Mouse (Mus musculus): ENCODE results near the gene Tbcd. TPM values are rescaled to one million over a fixed set of nuclear protein-coding genes. Genes with fewer than 3 reads are reported as not detected.

Gene Tbcd
- total RNA-seq, 2 experiments from 2014 or later: 45.9 to 48.2 TPM

DNA sequence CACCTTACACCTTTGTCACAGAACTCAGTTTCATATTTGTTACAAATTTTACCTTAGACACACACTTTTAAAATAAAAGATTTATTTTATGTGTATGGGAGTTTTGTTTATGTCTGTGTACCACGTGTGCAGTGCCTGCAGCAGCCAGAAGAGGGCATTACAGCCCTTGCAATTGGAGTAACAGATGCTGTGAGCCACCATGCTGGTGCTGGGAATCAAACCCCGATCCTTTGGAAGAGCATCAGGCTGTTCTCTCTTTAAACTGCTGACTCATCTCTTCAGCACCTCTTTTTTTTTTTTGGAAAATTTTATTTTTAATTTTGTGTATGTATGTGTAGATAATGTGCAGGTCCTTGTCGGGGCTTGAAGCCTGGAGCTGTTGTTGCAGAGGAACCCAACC, 6.1 kb downstream of the Tbcd start:
- DNase-seq (ENCODE audit: low spot score in 2 of 2): no peak
- intact Hi-C loops (cut with DNase I): no loop called here

DNA sequence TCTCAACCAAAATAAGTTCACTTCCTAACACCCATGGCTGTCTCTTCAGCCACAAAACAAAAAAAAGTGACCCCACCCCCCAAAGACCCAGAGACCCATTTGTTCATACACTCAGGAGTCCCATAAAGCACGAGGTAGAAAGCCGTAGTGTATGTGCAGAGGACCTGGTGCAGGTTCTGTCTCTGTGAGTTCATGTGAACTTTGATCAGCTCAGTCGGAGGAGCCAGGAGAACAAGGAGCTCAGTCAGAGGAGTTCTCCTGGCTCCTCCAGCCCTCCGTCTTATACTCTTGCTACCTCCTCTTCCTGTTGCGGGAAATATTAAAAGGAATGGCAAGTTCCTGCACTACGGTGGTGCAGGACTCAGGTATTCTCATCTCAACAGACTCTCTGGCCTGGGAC, 15.7 kb downstream of the Tbcd start:
- intact Hi-C loops (cut with DNase I): no loop called here
- DNase-seq (ENCODE audit: low spot score in 2 of 2): no peak

DNA sequence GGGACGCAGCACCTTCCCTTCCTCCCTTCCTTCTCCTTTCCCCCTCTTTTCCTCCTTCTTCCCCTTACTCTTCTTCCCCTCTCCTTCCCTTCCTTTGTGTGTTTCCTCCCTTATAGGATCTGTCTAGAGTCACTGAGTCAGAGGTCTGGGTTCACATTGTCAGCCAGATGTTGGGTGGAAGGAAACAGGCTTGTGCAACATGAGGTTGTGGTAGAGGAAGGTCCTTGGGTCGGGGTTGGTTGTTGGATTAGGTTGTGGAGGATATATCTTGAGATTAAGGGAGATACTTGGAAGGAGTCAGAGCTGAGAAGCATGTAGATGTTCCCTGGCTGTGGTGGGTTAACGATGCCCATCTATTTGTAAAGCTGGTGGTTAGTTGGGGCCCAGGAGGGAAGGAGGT, 23.1 kb downstream of the Tbcd start:
- intact Hi-C loops (cut with DNase I): loop anchor here (2.0 kb wide), 1 partner anchor 334 kb away; no protein-coding TSS in a partner anchor
- DNase-seq (ENCODE audit: low spot score in 2 of 2): no peak

DNA sequence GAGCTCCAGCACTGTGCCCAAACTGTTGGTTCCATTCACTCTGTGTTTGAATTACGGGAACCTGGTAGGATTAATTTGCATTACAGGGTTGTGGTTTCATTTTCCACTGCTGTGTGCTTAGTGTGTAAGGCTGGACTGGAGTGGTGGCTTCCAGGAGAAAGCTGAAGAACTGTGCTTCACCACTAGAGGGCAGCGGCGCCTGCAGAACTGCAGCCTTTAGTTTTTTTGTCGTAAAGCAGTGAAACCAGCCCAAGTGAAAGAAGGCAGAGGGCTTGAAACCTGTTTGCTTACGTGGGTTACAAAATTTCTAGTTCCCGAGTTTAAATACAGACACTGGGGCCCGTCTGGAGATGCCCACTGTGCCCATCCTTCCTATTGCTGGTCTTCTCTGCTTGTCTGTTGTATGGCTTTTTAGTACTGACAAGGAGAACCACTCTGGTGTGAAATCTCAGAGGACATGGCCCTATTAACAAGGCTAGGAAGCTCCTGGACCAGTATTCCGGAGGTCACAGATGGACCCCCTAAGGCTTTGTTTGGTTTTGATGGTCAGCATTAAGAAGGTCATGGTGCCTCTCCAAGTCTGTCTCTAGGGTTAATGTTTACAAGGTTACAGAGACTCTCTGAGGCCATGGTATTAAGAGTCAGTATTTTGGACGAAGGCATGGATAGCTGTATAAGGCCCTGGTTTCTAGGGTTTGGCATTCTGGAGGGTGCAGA, 24.1 kb downstream of the Tbcd start:
- DNase-seq (ENCODE audit: low spot score in 2 of 2): peak; percentile 81 to 83
- intact Hi-C loops (cut with DNase I): loop anchor here (2.0 kb wide), 1 partner anchor 333 kb away; no protein-coding TSS in a partner anchor

DNA sequence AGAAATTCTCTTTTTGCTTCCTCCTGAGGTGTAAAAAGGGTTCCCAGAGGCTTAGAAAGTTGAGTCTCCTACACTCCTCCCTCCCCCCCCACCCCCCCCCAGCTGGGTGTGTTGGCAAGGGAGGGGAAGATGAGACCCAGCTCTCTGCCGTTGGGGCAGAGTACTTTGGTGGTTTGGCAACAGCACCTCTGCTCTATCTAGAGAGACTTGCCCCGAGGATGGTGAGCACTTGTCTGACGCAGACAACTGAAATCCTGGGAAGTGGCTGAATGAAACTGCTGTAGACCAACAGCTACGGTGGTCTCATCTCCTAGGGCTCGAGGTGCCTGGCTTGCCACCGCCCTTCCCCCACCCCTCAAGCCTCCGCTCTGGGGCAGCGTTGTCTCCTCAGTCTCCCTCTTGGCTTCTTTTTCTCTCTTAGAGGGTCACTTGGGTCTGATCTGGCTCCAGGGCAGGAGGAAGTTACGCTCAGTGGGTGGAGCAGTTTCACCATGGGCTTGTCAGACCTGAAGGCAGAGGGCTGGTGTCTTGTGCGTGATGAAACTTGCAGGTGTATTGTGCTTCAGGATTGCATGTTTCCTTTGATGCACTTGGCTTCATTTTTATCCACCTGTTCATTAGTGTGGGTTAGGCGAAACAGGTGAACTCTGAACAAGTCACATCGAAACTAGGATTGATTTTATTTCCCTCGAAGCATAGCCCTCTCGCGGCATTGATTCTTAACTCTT, 27.9 kb downstream of the Tbcd start:
- intact Hi-C loops (cut with DNase I): no loop called here
- no peak for DNase-seq (ENCODE audit: low spot score in 2 of 2)

DNA sequence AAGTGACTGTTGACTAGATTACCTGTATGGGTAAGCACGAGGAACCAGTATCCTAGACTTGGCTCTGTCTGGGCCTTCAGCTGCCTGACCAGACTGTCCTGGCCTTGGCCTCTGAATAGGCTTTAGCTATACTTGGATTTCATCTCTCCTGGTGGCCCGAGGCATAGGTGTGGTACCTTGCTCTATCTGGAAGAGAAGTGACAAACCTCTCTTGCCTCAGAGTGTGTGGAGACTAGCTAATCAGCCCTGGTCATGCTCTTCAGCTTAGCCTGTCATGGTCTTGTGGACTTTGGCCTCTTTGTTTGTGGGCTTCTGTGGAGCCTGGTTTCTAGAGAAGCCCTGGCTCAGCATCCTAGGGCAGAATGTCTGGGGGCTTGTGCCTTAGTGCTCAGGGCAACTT, 29.4 kb downstream of the Tbcd start:
- intact Hi-C loops (cut with DNase I): no loop called here
- no peak for DNase-seq (ENCODE audit: low spot score in 2 of 2)

DNA sequence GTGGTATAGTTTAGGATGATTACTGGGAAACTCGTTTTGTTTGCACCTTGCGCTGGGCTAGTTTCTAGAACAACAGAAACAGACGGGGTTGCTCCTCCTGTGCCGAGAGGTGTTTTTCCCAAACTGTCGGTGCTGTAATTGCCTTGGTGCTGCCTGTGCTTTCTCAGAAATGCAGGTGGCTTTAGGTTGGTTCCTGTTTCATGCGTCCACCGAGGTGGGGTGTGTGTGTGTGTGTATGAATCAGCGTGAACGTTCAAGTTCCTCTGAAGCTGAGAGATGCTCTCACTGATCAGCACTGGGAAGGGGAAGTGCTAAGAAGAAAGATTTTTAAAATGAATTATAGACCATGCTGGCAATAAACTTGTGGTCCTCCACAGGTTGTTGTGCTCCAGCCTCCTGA, 34.1 kb downstream of the Tbcd start:
- DNase-seq (ENCODE audit: low spot score in 2 of 2): no peak
- intact Hi-C loops (cut with DNase I): no loop called here

DNA sequence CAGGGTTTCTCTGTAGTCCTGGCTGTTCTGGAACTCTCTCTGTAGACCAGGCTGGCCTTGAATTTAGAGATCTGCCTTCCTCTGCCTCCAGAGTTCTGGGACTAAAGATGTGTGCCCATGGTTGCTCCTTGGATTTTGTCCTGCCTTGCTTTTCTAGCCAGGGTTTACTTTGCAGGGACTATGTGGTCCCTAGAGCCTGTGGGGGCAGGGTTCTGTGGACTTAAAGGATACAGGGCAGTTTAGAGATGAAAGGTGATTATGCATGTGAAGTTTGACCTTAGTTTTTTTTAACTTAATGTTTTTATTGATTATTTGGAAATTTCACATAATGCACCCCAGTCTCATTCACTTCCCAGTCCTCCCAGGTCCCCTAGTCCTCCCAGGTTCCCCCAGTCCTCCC, 38.9 kb downstream of the Tbcd start:
- no peak for DNase-seq (ENCODE audit: low spot score in 2 of 2)

DNA sequence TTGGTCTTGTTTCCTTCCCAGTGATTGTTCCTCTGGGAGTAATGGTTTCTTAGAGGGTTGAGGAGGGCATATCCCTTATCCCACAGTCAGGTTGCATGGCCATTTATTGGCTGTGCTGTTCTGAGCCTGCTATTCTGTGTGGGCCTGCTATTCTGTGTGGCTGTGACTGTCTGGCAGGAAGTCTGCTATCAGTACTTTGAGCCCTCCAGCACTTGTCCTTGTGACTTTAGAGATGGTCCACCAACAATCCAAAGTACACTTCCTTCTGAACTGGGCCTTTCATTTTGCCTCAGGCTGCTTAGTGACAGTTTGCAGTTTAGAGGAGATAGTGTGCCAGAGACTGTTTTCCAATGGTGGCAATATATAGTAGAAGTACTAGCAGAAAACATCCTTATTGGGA, 48.8 kb downstream of the Tbcd start:
- DNase-seq (ENCODE audit: low spot score in 2 of 2): no peak
- intact Hi-C loops (cut with DNase I): no loop called here

More for the DNA sequence above, 38.9 kb downstream of the Tbcd start:
- intact Hi-C loops (cut with DNase I): no loop called here

DNA sequence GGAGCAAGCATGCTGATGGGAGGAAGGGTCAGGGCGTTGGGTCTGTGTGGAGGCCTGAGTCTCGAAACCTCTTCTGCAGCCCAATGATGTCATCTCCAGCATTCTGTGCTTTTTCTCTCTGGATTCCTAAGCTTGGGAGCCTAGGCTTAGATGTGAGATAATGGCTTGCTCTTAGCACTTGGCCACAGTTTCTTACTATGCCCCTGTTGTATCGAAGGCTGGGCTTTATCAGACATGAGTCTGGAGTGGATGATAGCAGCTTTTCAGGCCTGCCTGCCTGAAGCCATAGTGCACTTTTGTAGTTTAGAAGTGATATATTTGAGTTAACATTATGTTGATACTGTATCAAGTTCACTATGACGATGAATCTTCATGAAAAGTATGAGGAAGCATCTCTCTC, 49.8 kb downstream of the Tbcd start:
- intact Hi-C loops (cut with DNase I): no loop called here
- no peak for DNase-seq (ENCODE audit: low spot score in 2 of 2)

DNA sequence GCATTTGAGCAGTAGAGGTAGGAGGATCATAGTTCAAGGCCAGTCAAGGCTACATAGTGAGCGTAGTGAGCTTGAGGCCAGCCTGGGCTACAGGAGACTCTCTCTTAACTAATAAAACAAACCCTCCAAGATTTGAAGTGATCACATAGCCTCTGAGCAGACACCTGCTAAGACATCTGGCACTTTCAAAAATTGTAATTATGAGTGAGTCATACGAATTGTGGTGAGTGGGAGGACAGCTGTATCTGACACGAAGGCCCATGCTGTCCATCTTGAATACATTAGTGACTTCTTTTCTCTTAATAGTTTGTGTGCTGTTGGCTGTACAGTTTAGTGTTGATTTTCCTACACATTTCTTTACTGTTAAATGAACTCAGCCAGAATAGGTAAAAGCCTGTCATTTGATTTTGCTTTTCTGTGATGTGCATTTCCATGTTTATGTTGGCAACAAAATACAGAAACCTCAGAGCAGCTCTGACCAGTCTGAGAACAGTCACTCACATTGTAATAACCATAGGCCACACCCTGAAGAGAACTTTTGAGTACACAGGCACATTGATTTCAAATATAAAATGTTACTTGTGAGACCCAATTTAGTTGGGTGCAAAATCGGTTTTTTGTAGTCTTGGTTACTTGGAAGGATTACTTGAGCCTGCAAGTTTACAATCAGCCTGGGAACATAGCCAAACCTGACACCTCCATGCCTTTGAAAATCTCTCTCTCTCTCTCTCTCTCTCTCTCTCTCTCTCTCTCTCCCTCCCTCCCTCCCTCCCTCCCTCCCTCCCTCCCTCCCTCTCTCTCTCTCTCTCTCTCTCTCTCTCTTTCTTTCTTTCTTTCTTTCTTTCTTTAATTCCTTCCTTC, 50.5 kb downstream of the Tbcd start:
- intact Hi-C loops (cut with DNase I): no loop called here
- DNase-seq (ENCODE audit: low spot score in 2 of 2): peak; percentile 23 to 25

DNA sequence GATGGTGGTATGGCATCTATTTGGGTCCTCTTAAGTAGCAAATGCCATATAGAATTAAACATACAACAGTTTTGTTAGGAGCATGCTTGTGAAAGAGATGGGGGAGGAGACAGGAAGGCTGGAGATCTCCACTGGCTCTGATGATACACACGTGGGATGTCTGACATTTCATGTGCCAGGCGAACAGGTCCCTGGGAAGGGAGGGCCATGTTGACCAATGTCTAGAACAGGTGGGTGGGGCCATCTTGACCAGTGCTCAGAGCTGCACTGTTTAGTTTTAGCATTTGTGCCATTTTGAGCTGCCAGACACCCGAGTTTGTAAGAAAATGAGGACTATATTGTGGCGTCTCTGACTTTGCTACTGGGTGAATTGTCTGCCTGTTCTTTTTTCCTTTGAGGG, 56.7 kb downstream of the Tbcd start:
- intact Hi-C loops (cut with DNase I): no loop called here
- DNase-seq (ENCODE audit: low spot score in 2 of 2): no peak

DNA sequence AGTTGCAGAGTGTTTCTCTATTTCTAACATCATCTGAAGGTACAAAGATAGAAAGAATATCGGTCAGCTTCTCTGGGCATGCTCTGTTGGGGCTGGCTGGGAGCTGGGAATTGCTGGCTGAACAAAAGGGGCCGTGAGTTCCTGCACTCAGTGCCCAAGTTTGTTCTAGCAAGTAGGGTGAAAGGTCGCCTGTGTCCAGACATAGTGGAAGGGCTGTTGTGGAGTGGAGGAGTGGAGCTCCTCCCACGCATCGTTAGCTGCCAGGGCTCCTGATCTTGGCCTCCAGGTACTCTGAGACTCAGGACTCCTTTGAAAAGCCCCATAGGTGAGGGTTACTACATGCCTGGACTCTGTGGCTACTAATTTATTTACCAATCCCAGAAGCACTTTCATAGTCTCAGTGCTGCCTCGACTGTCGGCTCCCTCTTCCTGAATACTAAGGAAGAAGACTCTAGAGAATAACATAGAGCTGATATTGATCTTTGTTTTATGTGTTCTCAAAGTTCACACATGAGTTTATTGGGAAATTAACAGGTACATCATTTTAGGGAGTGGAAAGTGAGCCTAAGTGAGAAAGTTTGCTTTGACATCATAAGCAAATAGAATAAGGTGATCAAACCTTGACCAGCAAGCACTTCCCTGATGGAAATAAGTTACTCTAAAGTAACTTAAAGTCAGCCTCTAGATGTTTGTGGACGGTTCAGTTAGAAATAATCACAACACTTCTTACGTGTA, 58.9 kb downstream of the Tbcd start:
- intact Hi-C loops (cut with DNase I): no loop called here

DNA sequence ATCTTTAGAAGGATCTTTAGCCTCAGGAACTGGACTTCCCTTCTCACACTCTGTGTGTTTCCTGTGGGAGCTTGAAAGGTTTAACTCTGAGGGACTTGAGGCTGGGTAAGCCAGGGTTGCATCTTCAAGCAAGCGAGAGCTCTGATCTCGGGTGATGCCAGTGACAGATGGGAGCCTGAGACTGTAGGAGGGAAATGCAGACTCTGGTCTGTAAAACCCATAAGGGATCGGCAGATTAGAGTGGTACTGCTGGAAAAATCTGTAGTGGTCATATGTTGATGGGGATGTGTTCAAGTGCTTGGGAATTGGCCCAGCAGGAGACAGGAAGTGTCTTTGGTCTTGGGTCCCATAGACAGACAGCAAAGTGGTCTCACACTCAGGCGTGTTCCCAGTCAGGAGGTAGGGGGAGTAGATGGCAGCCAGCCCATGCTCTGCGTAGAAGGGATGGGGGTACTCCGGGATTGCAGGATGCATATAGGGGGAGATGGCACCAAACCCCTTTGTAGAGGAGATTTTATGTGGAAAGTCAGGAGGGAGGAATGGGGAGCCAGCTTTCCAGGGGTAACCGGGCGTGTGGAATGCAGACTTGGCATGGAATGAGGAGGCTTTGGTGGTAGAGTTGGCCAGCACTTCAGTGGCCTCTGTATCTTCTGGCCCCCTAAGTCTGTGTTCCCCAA, 61.3 kb downstream of the Tbcd start:
- intact Hi-C loops (cut with DNase I): no loop called here
- peak in 1 of 2 experiments; percentile 27 for DNase-seq (ENCODE audit: low spot score in 2 of 2)

More for the DNA sequence above, 58.9 kb downstream of the Tbcd start:
- DNase-seq (ENCODE audit: low spot score in 2 of 2): no peak

DNA sequence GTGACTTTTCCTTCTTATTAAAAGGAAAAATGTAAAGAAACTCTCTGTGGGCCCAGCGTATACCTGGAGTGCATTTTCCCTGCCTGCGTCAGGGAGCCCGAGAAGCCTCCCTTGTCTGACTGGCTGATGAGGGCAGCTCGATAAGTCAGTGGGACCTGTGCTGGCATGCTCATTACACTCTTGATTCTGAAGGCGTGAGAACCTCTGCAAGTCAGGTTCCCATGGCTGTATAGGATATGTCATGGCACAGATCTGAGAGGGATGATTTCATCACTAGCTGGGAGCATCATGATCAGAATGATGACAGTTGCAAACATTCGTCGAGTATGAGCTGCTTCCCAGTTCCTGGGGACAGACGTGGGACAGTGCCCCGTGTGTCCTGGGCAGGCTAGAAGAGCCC, 64.2 kb downstream of the Tbcd start:
- DNase-seq (ENCODE audit: low spot score in 2 of 2): no peak
- intact Hi-C loops (cut with DNase I): no loop called here

DNA sequence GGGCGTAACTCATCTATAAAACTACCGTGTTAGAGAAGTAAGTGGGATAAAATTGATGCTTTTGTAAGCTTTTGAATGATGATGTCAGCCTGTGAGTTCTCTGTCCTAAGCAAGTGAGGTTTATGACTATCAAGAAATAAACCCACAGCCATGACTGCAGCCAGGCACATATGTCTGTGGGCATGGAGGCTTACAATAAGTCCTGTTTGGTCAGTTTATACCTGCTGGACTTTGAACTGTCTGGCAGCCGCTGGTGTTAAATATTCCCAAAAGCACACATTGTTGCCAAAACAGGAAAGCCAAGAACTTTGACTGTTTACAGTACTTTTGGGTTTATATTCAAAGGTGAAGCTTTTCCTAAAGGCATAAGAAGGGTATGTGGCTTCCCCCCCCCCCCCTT, 65.2 kb downstream of the Tbcd start:
- DNase-seq (ENCODE audit: low spot score in 2 of 2): no peak
- intact Hi-C loops (cut with DNase I): no loop called here

DNA sequence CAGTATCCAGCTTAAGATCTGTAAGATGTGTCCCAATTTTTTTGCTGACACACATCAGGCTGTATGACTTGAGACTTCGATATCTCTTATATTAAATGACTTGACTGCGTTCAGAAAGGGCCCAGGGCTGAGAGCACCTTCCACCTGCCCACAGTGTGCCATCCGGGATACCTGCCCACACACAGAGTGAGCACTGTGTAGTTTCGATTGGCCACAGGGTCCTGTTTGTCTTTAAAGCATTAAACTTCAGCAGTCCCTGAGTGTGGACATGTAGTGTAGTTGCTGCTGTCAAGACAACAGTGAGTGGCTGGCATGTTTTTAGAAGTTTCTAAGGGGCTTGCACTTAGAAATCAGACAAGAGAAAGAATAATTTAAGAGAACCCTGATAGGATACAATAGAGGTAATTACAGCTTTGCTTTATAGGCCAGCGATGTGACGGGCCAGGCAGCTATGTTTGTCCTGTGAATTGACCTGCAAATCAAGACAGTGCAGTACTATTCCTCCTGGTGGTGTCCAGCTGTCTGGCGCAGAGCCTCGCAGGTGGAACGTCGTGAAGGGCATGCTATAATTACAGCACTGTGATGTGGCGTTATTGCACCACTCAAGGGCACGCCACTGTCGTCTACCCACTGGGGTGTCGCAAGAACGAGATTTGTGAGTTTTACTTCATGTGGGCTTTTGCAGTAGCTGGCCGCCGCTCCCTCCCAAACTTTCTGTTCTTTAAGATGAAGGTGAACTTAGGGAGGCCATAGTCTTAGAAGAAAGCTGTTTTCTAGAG, 66.1 kb downstream of the Tbcd start:
- no peak for DNase-seq (ENCODE audit: low spot score in 2 of 2)
- intact Hi-C loops (cut with DNase I): no loop called here

DNA sequence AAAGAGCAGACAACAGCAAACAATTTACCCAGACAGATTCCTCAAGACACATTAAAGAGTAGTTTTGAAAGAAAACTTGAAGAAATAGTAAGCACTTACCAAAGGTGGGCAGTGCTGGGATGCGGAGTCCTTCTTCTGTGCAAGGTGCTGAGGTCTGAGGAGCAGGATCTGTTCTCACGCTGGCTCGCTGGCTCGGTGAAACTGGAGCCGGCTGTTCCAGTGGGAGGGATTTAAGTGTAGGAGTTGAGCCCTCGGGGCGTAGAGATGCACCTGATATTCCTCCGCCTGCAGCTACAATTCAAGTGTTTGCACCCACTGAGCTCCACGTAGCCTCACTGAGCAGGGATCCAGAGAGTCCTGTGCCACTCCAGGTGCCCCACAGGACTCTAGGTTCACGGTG, 67.4 kb downstream of the Tbcd start, which contains the start of gene Zfp750:
Gene Zfp750, minus strand, starts transcription at position 203 of the 400 bp plus-strand sequence.
- peak in 1 of 2 experiments; percentile 18 for DNase-seq (ENCODE audit: low spot score in 2 of 2)
- intact Hi-C loops (cut with DNase I): no loop called here

Measured in left cerebral cortex, postnatal 14 days (tissue).